20 mouse cellular contexts compared by ENCODE assay signal in the genomic region with DNA sequence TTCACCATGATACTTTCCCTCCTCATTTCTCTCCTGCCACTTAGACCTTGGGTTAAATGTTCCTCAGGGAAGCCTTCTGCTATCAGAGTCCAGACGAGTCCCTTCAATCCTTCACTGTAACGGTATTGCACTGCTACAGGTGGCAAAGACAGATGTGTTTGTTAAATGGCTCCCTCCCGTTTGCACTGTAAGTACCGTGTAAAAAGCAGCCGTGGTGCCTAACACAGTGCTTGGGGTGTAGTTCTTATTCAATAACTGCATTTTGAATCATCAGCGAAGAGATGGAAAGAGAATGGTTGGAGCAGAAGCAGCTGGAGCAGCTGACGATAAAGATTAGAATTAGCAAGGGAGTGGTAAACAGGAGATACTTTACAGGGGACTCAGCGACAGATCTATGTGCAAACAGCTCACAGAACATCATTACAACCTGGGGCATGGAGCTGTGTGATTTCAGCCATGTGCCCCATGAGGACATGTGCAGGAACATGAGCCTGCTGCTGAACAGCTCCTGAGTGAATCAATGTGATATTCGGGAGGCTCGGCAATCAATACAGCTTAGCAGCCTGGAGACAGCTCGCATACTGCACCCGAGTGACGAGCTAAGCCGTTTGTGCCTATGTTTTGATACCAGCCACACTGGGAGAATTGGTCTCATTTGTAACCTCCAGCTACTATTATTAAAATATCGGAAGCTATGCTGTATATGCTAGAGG.
A peak's percentile ranks its signal among the peaks of the same experiment; 100 is the strongest.
DNase-seq lines count a peak whose midpoint lies in the region; ATAC-seq and TF ChIP-seq lines count a peak whose summit lies in the region.
"Had no signal": no experiment of that assay in that cellular context is flagged by ENCODE, and none has a peak within 500 bp of the region (broad histone marks: within the 10 kb centered on the region; RNA-seq: fewer than 3 reads in every experiment).

No protein-coding gene starts in this region.

- no peak overlapping the region for H3K9ac ChIP-seq in hindbrain, embryonic 15.5 days
- H3K9ac ChIP-seq in hindbrain, embryonic 14.5 days = no peak overlapping the region
- H3K9ac ChIP-seq in midbrain, embryonic 14.5 days (replicated peaks; ENCODE audit: low read length) = no peak overlapping the region
- no peak overlapping the region for H3K9ac ChIP-seq in midbrain, embryonic 16.5 days (ENCODE audit: low read depth, low read length)
- H3K9ac ChIP-seq: embryonic facial prominence, embryonic 13.5 days; forebrain, embryonic 12.5 days had no signal

- no peaks in the 10 kb centered on the region for H3K27me3 ChIP-seq in hindbrain, embryonic 15.5 days
- H3K27me3 ChIP-seq in hindbrain, embryonic 14.5 days (ENCODE audit: control insufficient read depth, insufficient read depth, low read length) = no peaks in the 10 kb centered on the region
- H3K27me3 ChIP-seq in midbrain, embryonic 14.5 days (ENCODE audit: control insufficient read depth, insufficient read depth, low read length) = no peaks in the 10 kb centered on the region
- H3K27me3 ChIP-seq in midbrain, embryonic 16.5 days (ENCODE audit: control insufficient read depth, insufficient read depth, low read depth, low read length) = no peaks in the 10 kb centered on the region
- H3K27me3 ChIP-seq: embryonic facial prominence, embryonic 13.5 days; forebrain, embryonic 12.5 days had no signal

- H3K4me3 ChIP-seq in hindbrain, embryonic 15.5 days = no peak overlapping the region
- no peak overlapping the region for H3K4me3 ChIP-seq in hindbrain, embryonic 14.5 days (replicated peaks; ENCODE audit: low read length)
- H3K4me3 ChIP-seq in layer of hippocampus, adult 2 months = no peak overlapping the region
- H3K4me3 ChIP-seq in midbrain, embryonic 14.5 days (replicated peaks; ENCODE audit: low read depth, low read length) = no peak overlapping the region
- no peak overlapping the region for H3K4me3 ChIP-seq in midbrain, embryonic 16.5 days (ENCODE audit: low read depth, low read length)
- H3K4me3 ChIP-seq: embryonic facial prominence, embryonic 13.5 days; forebrain, embryonic 12.5 days; heart, embryonic 10.5 days had no signal

- no peak for TF ChIP-seq CTCF in layer of hippocampus, adult 2 months (conservative IDR thresholded peaks at IDR 0.05)
- TF ChIP-seq CTCF in brain, embryonic 14.5 days (IDR thresholded peaks at IDR 0.05; ENCODE audit: borderline replicate concordance, extremely low read depth, insufficient read depth, insufficient read length) = no peak

- 60% methylated on average over 15 of the region's 15 CpGs for whole genome bisulfite sequencing in hindbrain, embryonic 15.5 days
- WGBS in hindbrain, embryonic 14.5 days = 73% methylated on average over 15 of the region's 15 CpGs
- 72% methylated on average over 15 of the region's 15 CpGs for WGBS in midbrain, embryonic 14.5 days
- 81% methylated on average over 15 of the region's 15 CpGs for WGBS in midbrain, embryonic 16.5 days

- ATAC-seq in hindbrain, embryonic 15.5 days (ENCODE audit: low FRiP score, low read depth) = peak; percentile 34; the same call in 1 of the 2 replicates
- ATAC-seq in hindbrain, embryonic 14.5 days (ENCODE audit: low FRiP score) = no peak
- no peak for ATAC-seq in midbrain, embryonic 14.5 days (ENCODE audit: low FRiP score, low TSS enrichment)
- no peak for ATAC-seq in midbrain, embryonic 16.5 days
- ATAC-seq: forebrain, embryonic 16.5 days had no signal

- H3K4me2 ChIP-seq in hindbrain, embryonic 15.5 days = peak overlapping the region; percentile 8; the same call in 1 of the 2 replicates
- H3K4me2 ChIP-seq in hindbrain, embryonic 14.5 days (replicated peaks) = no peak overlapping the region
- no peak overlapping the region for H3K4me2 ChIP-seq in midbrain, embryonic 14.5 days (ENCODE audit: low read length)
- no peak overlapping the region for H3K4me2 ChIP-seq in midbrain, embryonic 16.5 days (ENCODE audit: low read length)
- H3K4me2 ChIP-seq: embryonic facial prominence, embryonic 13.5 days; forebrain, embryonic 12.5 days had no signal

- no peak for DNase-seq in hindbrain, embryonic 14.5 days (ENCODE audit: low spot score)
- no peak for DNase-seq in layer of hippocampus, adult 2 months (ENCODE audit: low spot score in 2 of 2)
- DNase-seq in layer of hippocampus, postnatal 25 days (ENCODE audit: extremely low spot score in 1 of 2, low spot score in 1 of 2) = no peak
- DNase-seq in midbrain, embryonic 14.5 days = peak; percentile 29
- DNase-seq in brain, embryonic 14.5 days (ENCODE audit: low read depth) = peak; percentile 32
- DNase-seq in cerebellum, postnatal 4 days (ENCODE audit: low spot score in 2 of 2) = no peak
- DNase-seq: adrenal gland, postnatal 10 days; cerebellum, adult 11-12 months; cerebellum, adult 9-10 months; cerebellum, postnatal 25 days; gastrocnemius, postnatal 10 days; heart, adult 18-20 months; heart, postnatal 10 days; heart, postnatal 4 days had no signal

- H3K36me3 ChIP-seq in hindbrain, embryonic 15.5 days = no peaks in the 10 kb centered on the region
- no peaks in the 10 kb centered on the region for H3K36me3 ChIP-seq in hindbrain, embryonic 14.5 days (replicated peaks; ENCODE audit: control insufficient read depth, insufficient read depth)
- no peaks in the 10 kb centered on the region for H3K36me3 ChIP-seq in midbrain, embryonic 14.5 days (ENCODE audit: control insufficient read depth, insufficient read depth, low read length)
- no peaks in the 10 kb centered on the region for H3K36me3 ChIP-seq in midbrain, embryonic 16.5 days (ENCODE audit: control insufficient read depth, insufficient read depth, low read length)
- H3K36me3 ChIP-seq: embryonic facial prominence, embryonic 13.5 days; forebrain, embryonic 12.5 days; heart, embryonic 10.5 days had no signal

- 0 out of 2 replicates have a peak, but pooled peaks cover 5% of the 10 kb centered on the region for H3K4me1 ChIP-seq in hindbrain, embryonic 15.5 days (replicated peaks)
- H3K4me1 ChIP-seq in hindbrain, embryonic 14.5 days (replicated peaks; ENCODE audit: control insufficient read depth, insufficient read depth, low read length) = no peaks in the 10 kb centered on the region
- H3K4me1 ChIP-seq in midbrain, embryonic 14.5 days (ENCODE audit: control insufficient read depth, insufficient read depth, low read length) = no peaks in the 10 kb centered on the region
- H3K4me1 ChIP-seq in midbrain, embryonic 16.5 days (ENCODE audit: control insufficient read depth, insufficient read depth, low read length) = no peaks in the 10 kb centered on the region
- H3K4me1 ChIP-seq: embryonic facial prominence, embryonic 13.5 days; forebrain, embryonic 12.5 days; heart, embryonic 10.5 days had no signal

- H3K27ac ChIP-seq in hindbrain, embryonic 15.5 days (replicated peaks) = no peak overlapping the region
- no peak overlapping the region for H3K27ac ChIP-seq in hindbrain, embryonic 14.5 days
- H3K27ac ChIP-seq in layer of hippocampus, adult 2 months = peak overlapping the region; percentile 78
- no peak overlapping the region for H3K27ac ChIP-seq in midbrain, embryonic 14.5 days (replicated peaks; ENCODE audit: low read depth, low read length)
- H3K27ac ChIP-seq in midbrain, embryonic 16.5 days (ENCODE audit: low read length) = no peak overlapping the region
- H3K27ac ChIP-seq: embryonic facial prominence, embryonic 13.5 days; forebrain, embryonic 12.5 days; heart, embryonic 10.5 days had no signal

- no peaks in the 10 kb centered on the region for H3K9me3 ChIP-seq in hindbrain, embryonic 15.5 days
- H3K9me3 ChIP-seq in hindbrain, embryonic 14.5 days (ENCODE audit: control insufficient read depth, low read length) = no peaks in the 10 kb centered on the region
- no peaks in the 10 kb centered on the region for H3K9me3 ChIP-seq in midbrain, embryonic 14.5 days (ENCODE audit: control insufficient read depth, low read length)
- H3K9me3 ChIP-seq in midbrain, embryonic 16.5 days (replicated peaks; ENCODE audit: control insufficient read depth, low read length, poor library complexity, severe bottlenecking) = no peaks in the 10 kb centered on the region
- H3K9me3 ChIP-seq: embryonic facial prominence, embryonic 13.5 days; forebrain, embryonic 12.5 days; heart, embryonic 10.5 days had no signal

- no peak for TF ChIP-seq POLR2A in brain, embryonic 14.5 days (IDR thresholded peaks at IDR 0.05; ENCODE audit: borderline replicate concordance, extremely low read depth, insufficient read depth, insufficient read length, poor library complexity, severe bottlenecking)

Comparison
In these comparisons a context has a peak if more than half of its experiments do, and no peak if none do; other contexts are left out.
1. DNase-seq: peak in midbrain, embryonic 14.5 days (single experiment) and brain, embryonic 14.5 days (single experiment); none in hindbrain, embryonic 14.5 days (single experiment), layer of hippocampus, adult 2 months (0 of 2), layer of hippocampus, postnatal 25 days (0 of 2) and cerebellum, postnatal 4 days (0 of 2).